Mouse (Mus musculus): ENCODE data around the gene Cldn34b3.
"Not testable (repeated sequence)": the region's sequence is repeated elsewhere in the genome, so short reads cannot be mapped to it uniquely, and the experiment has no call there.

Gene Cldn34b3

DNA sequence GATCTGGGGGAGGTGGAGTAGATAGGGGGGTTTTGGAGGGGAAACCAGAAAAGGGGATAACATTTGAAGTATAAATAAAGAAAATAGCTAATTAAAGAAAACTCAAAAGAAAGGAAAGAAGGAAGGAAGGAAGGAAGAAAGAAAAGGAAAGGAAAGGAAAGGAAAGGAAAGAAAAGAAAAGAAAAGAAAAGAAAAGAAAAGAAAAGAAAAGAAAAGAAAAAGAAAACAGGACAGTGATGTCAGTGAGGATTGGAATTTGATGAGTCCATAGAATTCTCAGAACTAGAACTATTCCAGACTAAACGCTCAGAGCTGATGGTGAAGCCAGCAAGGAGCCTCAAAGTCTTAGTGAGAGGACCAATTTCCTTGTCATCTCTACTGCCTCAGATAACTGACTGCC is at the start of gene Cldn34b3:
Cldn34b3 (plus strand) TSS at position 301 of the 400 bp plus-strand sequence.
- DNase-seq (ENCODE audit: low spot score) = not testable (repeated sequence)

Measured in layer of hippocampus, adult 11-12 months (tissue).